Mouse (Mus musculus): Measurements from ENCODE around the gene Tiam1. TPM values are rescaled to one million over a fixed set of nuclear protein-coding genes. Genes with fewer than 3 reads are reported as not detected.

The Tiam1 gene
- polyA plus RNA-seq, 1 experiment from 2014 or later: 30.4 TPM

- H3K27ac ChIP-seq: no peak overlapping the region
- H3K4me2 ChIP-seq (replicated peaks): no peak overlapping the region
- H3K4me1 ChIP-seq (replicated peaks): peaks cover 11% of the 10 kb centered on the region
- WGBS: 92% methylated on average over 9 of the region's 9 CpGs
- no peak overlapping the region for H3K4me3 ChIP-seq (replicated peaks)
- no peak for ATAC-seq
- no peak overlapping the region for H3K9ac ChIP-seq (replicated peaks)
- H3K36me3 ChIP-seq: no peaks in the 10 kb centered on the region
- no peaks in the 10 kb centered on the region for H3K27me3 ChIP-seq
- no peaks in the 10 kb centered on the region for H3K9me3 ChIP-seq
Observed at GRCm38 (mm10) chr16:90014596-90014995, 129.0 kb downstream of the Tiam1 start.

GRCm38 (mm10) chr16:90011521-90012181 lies 131.9 kb downstream of the Tiam1 start:
- Histone ChIP-seq H3K4me3 (replicated peaks) (no peak overlapping the region), H3K9ac (replicated peaks) (no peak overlapping the region), H3K4me2 (replicated peaks) (no peak overlapping the region), H3K4me1 (replicated peaks) (peaks cover 11% of the 10 kb centered on the region), H3K36me3 (no peaks in the 10 kb centered on the region), H3K9me3 (no peaks in the 10 kb centered on the region), H3K27ac (no peak overlapping the region), H3K27me3 (no peaks in the 10 kb centered on the region)
- ATAC-seq: peak; percentile 28; the same call in 1 of the 2 replicates
- WGBS: 66% methylated on average over 32 of the region's 32 CpGs

- no peak overlapping the region for H3K9ac ChIP-seq (replicated peaks)
- H3K9me3 ChIP-seq: no peaks in the 10 kb centered on the region
- H3K4me2 ChIP-seq (replicated peaks): no peak overlapping the region
- H3K36me3 ChIP-seq: no peaks in the 10 kb centered on the region
- H3K27me3 ChIP-seq: no peaks in the 10 kb centered on the region
- ATAC-seq: no peak
- WGBS: 90% methylated on average over 6 of the region's 6 CpGs
- H3K4me1 ChIP-seq (replicated peaks): peaks cover 11% of the 10 kb centered on the region
- H3K4me3 ChIP-seq (replicated peaks): no peak overlapping the region
- H3K27ac ChIP-seq: no peak overlapping the region
Observed at GRCm38 (mm10) chr16:90008504-90008903, 135.1 kb downstream of the Tiam1 start.

- no peak overlapping the region for H3K9ac ChIP-seq (replicated peaks)
- 92% methylated on average over 13 of the region's 13 CpGs for WGBS
- no peak for ATAC-seq
- no peaks in the 10 kb centered on the region for H3K9me3 ChIP-seq
- no peaks in the 10 kb centered on the region for H3K36me3 ChIP-seq
- H3K4me2 ChIP-seq (replicated peaks): no peak overlapping the region
- H3K4me3 ChIP-seq (replicated peaks): no peak overlapping the region
- H3K27me3 ChIP-seq: no peaks in the 10 kb centered on the region
- H3K4me1 ChIP-seq (replicated peaks): peaks cover 8% of the 10 kb centered on the region
- no peak overlapping the region for H3K27ac ChIP-seq
Observed at GRCm38 (mm10) chr16:90007391-90007977, 136.1 kb downstream of the Tiam1 start.

- Histone ChIP-seq H3K9ac (replicated peaks) (no peak overlapping the region), H3K36me3 (no peaks in the 10 kb centered on the region), H3K27ac (no peak overlapping the region), H3K4me2 (replicated peaks) (no peak overlapping the region), H3K4me1 (replicated peaks) (no peaks in the 10 kb centered on the region), H3K9me3 (no peaks in the 10 kb centered on the region), H3K4me3 (replicated peaks) (no peak overlapping the region), H3K27me3 (no peaks in the 10 kb centered on the region)
- WGBS: 99% methylated on average over 14 of the region's 14 CpGs
- no peak for ATAC-seq
Observed at GRCm38 (mm10) chr16:90003556-90003955, 140.0 kb downstream of the Tiam1 start.

GRCm38 (mm10) chr16:89995155-89995554 lies 148.4 kb downstream of the Tiam1 start:
- Histone ChIP-seq H3K36me3 (peaks cover 8% of the 10 kb centered on the region), H3K4me3 (replicated peaks) (no peak overlapping the region), H3K4me1 (replicated peaks) (no peaks in the 10 kb centered on the region), H3K9ac (replicated peaks) (no peak overlapping the region), H3K27ac (no peak overlapping the region), H3K4me2 (replicated peaks) (no peak overlapping the region), H3K27me3 (no peaks in the 10 kb centered on the region), H3K9me3 (0 out of 2 replicates have a peak, but pooled peaks cover 3% of the 10 kb centered on the region)
- no peak for ATAC-seq
- WGBS: 77% methylated on average over 7 of the region's 7 CpGs

GRCm38 (mm10) chr16:89993991-89994825 lies 149.4 kb downstream of the Tiam1 start:
- Histone ChIP-seq H3K9me3 (0 out of 2 replicates have a peak, but pooled peaks cover 3% of the 10 kb centered on the region), H3K4me3 (replicated peaks) (no peak overlapping the region), H3K4me2 (replicated peaks) (no peak overlapping the region), H3K4me1 (replicated peaks) (no peaks in the 10 kb centered on the region), H3K27me3 (no peaks in the 10 kb centered on the region), H3K36me3 (peaks cover 8% of the 10 kb centered on the region), H3K27ac (no peak overlapping the region), H3K9ac (replicated peaks) (no peak overlapping the region)
- 90% methylated on average over 17 of the region's 17 CpGs for WGBS
- ATAC-seq: no peak

- no peak overlapping the region for H3K4me2 ChIP-seq (replicated peaks)
- no peak for ATAC-seq
- H3K4me3 ChIP-seq (replicated peaks): no peak overlapping the region
- no peaks in the 10 kb centered on the region for H3K4me1 ChIP-seq (replicated peaks)
- peaks cover 8% of the 10 kb centered on the region for H3K36me3 ChIP-seq
- no peak overlapping the region for H3K9ac ChIP-seq (replicated peaks)
- no peaks in the 10 kb centered on the region for H3K27me3 ChIP-seq
- H3K27ac ChIP-seq: no peak overlapping the region
- 0 out of 2 replicates have a peak, but pooled peaks cover 3% of the 10 kb centered on the region for H3K9me3 ChIP-seq
- WGBS: 97% methylated on average over 4 of the region's 4 CpGs
Observed at GRCm38 (mm10) chr16:89993506-89993905, 150.1 kb downstream of the Tiam1 start.

- WGBS: 84% methylated on average over 12 of the region's 12 CpGs
- H3K4me2 ChIP-seq (replicated peaks): no peak overlapping the region
- H3K36me3 ChIP-seq: peaks cover 8% of the 10 kb centered on the region
- H3K9ac ChIP-seq (replicated peaks): no peak overlapping the region
- H3K4me3 ChIP-seq (replicated peaks): no peak overlapping the region
- no peak for ATAC-seq
- H3K27me3 ChIP-seq: no peaks in the 10 kb centered on the region
- no peak overlapping the region for H3K27ac ChIP-seq
- H3K4me1 ChIP-seq (replicated peaks): peaks cover 4% of the 10 kb centered on the region
- H3K9me3 ChIP-seq: 0 out of 2 replicates have a peak, but pooled peaks cover 3% of the 10 kb centered on the region
Observed at GRCm38 (mm10) chr16:89991701-89992152, 151.8 kb downstream of the Tiam1 start.

GRCm38 (mm10) chr16:89990288-89990955 lies 153.1 kb downstream of the Tiam1 start:
- peaks cover 12% of the 10 kb centered on the region for H3K4me1 ChIP-seq (replicated peaks)
- H3K9ac ChIP-seq (replicated peaks): no peak overlapping the region
- H3K36me3 ChIP-seq: no peaks in the 10 kb centered on the region
- no peaks in the 10 kb centered on the region for H3K9me3 ChIP-seq
- no peak overlapping the region for H3K4me2 ChIP-seq (replicated peaks)
- no peak overlapping the region for H3K27ac ChIP-seq
- H3K27me3 ChIP-seq: no peaks in the 10 kb centered on the region
- ATAC-seq: no peak
- no peak overlapping the region for H3K4me3 ChIP-seq (replicated peaks)
- 83% methylated on average over 5 of the region's 5 CpGs for WGBS

GRCm38 (mm10) chr16:89989816-89990215 lies 153.8 kb downstream of the Tiam1 start:
- WGBS: 90% methylated on average over 10 of the region's 10 CpGs

More at GRCm38 (mm10) chr16:89989816-89990215, 153.8 kb downstream of the Tiam1 start:
- Histone ChIP-seq H3K9ac (replicated peaks) (no peak overlapping the region), H3K27ac (no peak overlapping the region), H3K36me3 (no peaks in the 10 kb centered on the region), H3K4me3 (replicated peaks) (no peak overlapping the region), H3K4me2 (replicated peaks) (no peak overlapping the region), H3K9me3 (no peaks in the 10 kb centered on the region), H3K27me3 (no peaks in the 10 kb centered on the region), H3K4me1 (replicated peaks) (peaks cover 12% of the 10 kb centered on the region)
- no peak for ATAC-seq

Data from midbrain, embryonic 13.5 days (tissue).